Mouse (Mus musculus) left cerebral cortex, postnatal 10 days (tissue): Measurements from ENCODE around the gene Gm28305. TPM values are rescaled to one million over a fixed set of nuclear protein-coding genes. Genes with fewer than 3 reads are reported as not detected.

Experiments used
- DNase-seq, 2 experiments: peaks; one replicate each; pipeline ENCODE4 v3.0.0; 2021 to 2022; ENCODE audit warnings: low spot score in 2 of 2, mixed read lengths in 1 of 2; ENCODE audit errors: extremely low spot score in 1 of 2
- intact Hi-C: fragments of 180-260 bp; cut with DNase I; formaldehyde crosslinking; loops from one replicate; pipeline ENCODE4 v1.15.1; 2025
- total RNA-seq, 2 experiments: library from RNA; stranded (reverse); gene quantifications; 2 replicates each; pipeline ENCODE4 v1.2.3; 2021

The Gm28305 gene
- total RNA-seq, 2 experiments from 2014 or later: not detected

DNA sequence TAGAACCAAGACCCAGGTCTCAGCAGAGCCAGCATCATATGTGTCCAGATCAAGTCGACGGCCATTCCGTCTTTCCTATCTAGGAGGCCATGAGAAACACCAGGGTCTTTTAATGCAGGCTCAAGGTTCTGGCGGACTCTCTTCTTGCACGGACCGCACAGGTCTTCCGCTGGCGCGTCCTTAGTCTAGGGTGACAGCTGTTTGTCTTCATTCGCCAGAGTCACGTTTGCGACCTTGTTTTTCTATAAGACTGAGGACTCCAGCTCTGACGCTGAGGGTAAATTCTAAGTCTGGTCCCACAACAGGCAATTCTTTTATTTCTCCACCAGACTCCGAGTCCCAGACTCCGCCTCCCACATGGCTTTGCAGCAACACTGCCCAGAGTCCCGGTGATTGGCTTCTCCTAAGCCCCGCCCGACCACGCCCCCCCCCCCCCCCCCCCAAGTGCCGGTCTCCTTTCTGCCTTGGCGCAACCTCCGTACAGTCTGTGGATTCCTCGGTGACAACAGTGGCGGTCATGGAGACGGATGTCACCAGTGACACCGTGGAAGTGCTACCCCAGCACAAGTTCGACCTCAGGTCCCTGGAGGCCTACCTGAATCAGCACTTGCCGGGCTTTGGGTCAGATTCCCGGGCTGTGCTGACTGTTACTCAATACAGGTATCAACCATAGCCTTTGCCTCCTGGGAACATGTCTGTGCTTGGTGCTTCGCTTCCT is 22.9 kb downstream of the Gm28305 start, which contains the start of gene Acad11:
TSS of gene Acad11 (plus strand) at position 134 of the 718 bp plus-strand sequence.
- intact Hi-C loops: no loop called here
- peak; percentile 82 to 87 for DNase-seq

DNA sequence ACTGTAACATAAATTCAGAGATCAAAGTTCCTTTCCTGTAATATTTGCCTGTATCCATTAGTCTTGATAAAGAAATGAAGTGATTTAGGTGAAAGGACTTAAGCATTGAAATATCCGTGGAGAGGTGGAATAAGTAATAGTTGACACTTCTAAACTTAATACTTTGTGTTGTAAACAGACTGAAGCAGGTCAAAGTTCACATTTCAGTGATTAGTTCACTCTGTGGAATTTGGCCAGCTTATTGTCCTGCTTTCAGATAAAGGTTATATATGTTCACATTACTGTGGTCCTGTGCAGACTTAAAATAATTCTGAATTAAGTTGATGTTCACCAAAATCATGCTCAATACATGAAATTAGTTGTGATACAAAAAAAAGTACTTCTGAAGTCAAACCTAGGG is 24.1 kb downstream of the Gm28305 start:
- no peak for DNase-seq
- intact Hi-C loops: no loop called here

DNA sequence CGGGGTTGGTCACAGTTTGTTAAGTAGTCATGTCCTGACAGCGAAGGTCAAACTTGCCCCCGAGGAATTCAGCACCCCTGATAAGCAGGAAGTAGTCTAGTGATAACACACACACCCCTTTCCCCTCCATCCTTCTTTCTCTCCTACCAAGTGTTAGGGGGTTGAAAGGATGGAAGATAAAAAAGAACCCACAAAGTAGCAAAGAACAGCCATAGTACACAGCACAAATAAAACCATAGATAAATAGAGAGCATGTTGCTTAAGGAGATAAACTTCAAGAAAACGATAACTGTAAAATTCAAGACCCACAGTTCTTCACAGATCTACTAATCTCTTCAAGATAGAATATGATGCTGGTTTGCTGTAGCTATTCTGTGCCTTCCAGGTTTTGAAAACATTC is 29.8 kb downstream of the Gm28305 start:
- intact Hi-C loops: no loop called here

DNA sequence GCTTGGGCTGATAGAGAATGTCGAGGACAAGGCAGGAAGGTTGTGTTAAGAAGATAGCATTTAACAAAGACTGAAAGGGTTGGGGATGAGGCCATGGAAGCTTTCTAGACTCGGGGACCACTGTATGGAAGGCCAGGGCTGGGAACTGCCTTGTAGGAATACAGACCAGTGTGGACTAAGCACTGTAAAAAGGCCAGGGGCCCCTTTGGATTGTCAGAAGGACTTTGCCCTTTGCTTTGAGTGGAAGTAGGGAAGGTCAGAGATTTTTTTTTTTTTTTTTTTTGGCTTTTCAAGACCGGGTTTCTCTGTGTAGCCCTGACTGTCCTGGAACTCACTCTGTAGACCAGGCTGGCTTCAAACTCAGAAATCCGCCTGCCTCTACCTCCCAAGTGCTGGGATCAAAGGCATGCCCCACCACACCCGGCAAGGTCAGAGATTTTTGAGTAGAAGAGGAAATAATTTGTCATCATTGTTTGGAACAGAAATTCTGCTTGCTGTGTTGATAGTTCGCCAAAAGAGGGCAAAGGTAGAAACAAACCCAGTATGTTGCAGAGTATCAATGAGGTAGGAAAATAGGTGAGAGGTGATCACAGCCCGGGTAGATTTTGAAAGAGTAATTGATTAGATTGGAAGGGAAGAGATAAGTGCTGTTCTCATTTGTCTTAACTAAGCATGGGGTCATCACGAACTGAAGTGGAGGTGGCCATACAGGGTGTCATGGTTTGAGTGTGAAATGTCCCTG is 30.6 kb downstream of the Gm28305 start:
- intact Hi-C loops: no loop called here
- no peak for DNase-seq

More for the DNA sequence above, 29.8 kb downstream of the Gm28305 start:
- DNase-seq: no peak

DNA sequence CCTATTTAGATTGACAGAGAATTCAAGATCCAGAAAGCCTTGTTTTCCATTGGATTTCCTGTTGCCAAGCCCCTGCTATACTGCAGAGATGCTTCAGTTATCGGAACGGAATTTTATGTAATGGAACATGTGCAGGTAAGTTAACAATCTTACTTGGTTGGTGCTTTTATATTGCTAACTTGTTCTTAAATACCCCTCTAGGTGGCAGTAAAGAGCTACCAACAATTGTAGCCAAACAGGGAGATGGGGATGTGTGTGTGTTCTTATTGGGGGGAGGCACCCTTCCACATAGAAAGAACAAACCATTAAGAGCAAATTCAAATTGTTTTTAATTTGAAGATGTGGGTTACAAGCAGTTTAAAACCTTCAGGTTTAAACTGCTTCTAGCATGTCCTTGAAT is 35.3 kb downstream of the Gm28305 start:
- intact Hi-C loops: no loop called here
- no peak for DNase-seq

DNA sequence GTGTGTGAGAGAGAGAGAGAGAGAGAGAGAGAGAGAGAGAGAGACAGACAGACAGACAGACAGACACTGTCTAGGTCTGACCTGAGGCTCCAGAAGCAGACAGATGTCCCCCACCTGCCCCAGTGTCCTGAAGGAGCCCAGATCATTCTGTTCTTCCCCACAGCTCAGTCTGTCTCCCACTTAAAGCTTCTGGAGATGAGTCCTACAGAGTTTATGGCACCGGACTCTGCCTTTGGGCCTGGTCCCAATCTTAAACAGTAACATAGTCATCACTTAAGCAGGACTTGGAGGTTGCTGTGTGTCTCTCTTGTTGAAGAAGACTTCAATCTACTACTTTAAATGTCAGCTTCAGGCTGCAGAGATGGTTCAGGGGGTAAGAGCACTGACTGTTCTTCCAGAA is 38.3 kb downstream of the Gm28305 start:
- intact Hi-C loops: no loop called here

DNA sequence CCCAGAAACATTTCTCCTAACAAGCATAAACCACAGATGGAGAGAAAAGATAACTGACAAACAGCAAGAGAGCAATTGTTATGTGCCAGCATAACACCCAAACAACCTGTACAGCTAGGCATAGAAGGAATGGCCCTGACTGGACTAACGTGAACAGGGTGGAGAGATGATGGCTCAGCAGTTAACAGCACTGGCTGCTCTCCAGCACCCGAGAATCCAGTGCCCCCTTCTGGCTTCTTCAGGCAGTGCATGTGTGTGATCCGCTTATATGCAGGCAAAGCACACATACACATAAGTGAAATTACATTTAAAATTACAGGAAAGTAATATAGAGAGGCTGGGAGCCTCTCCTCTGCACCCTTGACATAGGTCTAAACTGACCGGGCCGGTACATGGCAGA is 38.9 kb downstream of the Gm28305 start:
- intact Hi-C loops: no loop called here
- peak in 1 of 2 experiments; percentile 42 for DNase-seq

More for the DNA sequence above, 38.3 kb downstream of the Gm28305 start:
- DNase-seq: no peak

DNA sequence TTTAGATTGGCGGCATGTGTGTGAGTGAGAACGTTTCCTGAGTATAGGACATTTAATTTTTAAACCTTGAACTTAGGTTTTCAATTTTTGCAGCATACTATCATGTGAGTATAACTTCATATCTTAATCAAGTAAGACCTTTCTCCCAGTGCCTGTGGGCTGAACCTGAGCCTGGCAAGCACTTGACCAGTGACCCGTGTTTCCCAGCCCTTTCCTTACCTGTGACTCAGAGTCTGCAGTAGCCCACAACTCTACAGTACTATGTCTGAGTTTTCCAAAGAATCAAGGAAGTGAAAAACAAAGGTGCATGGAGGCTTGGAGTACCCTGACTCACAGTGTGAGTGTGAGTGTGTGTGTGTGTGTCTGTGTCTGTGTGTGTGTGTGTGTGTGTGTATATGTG is 39.6 kb downstream of the Gm28305 start:
- intact Hi-C loops: no loop called here

DNA sequence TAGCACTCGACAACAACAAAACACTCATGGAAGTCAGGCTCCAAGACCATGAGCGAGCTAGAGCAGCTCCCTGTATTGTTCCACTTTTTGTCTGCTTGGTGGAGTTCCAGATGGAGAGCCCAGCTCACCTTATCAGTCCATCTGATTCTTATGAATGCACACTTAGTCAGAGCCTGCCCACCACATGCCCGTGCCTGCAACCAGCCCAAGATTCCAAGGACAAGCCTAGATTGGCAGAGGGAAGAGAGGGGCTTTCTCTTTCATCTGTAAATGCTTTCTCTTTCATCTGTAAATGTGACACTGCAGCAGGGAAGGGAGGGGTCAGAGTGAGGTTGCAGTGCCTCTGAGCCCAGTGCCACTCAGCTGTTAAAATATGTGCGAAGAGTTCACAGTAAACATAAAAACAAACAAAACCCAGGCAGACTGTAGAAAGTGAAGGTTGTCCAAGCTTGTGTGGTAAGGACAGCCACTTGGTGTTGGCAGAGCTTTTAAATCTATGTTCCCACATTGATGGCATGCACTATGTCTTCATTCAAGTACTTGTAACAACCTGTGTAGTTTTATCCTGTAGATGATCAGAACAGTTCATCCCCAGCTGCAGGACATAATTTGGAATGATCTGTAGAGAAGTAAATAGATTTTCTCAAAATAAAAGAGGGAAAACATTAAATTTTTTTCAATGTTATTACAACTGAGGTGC is 45.4 kb downstream of the Gm28305 start:
- intact Hi-C loops: no loop called here

More for the DNA sequence above, 39.6 kb downstream of the Gm28305 start:
- DNase-seq: no peak

DNA sequence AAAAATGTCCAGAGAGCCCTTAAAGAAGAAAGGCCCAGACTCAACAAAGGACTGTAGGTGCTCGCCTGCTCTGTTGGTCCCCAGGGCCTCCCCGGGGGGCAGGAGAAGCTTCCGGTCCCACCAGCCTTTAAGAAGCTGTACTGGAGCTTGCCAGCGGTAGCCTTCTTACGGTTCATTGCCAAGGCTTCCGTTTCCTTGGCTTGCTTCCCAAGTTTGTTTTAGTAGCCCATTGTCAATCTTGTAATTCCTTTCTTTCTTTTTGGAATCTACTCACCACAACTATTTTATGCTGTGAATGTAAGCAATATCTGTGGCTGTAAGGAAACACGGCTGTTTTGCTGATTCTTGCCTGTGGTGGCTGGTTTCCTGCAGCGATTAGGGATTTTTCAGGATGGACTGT is 48.1 kb downstream of the Gm28305 start:
- DNase-seq: peak in 1 of 2 experiments; percentile 77
- intact Hi-C loops: no loop called here

More for the DNA sequence above, 45.4 kb downstream of the Gm28305 start:
- DNase-seq: no peak

DNA sequence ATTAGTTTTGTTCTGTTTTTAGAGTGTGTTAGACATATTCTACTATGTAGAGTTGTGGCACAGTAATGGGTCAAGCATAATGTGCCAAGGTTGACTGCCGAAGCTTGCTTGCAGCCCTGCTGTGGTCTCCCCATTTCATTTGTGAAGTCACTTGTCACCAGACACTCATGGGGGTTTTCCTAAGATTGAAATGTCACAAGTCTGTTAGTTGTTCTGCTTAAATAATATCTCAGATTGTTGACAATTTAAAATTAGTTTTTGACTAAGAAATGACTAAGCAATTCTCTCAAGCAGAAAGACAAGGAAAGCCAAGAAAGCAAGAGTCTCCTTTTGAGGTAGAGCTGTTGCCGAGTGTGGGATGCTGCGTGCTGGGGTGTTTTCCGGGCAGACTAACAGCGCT is 52.5 kb downstream of the Gm28305 start:
- intact Hi-C loops: no loop called here
- DNase-seq: no peak

DNA sequence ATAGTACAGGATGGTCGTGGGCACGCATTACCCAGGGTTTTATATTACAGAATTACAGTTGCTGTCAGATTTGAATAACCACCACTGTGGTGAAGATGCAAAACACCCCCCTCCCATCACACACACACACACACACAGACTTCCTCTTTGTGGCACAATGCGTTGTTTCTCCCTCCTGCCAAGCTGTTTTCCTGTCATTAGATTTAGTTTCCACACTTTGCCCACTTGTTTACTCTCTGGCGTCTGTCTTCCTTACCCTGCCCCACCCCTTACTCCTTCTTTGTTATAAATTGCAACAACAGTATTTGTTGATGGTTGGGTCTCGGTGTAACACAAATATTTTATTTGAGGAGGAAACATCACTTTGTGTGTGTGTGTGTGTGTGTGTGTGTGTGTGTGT is 57.8 kb downstream of the Gm28305 start:
- DNase-seq: no peak
- intact Hi-C loops: no loop called here

DNA sequence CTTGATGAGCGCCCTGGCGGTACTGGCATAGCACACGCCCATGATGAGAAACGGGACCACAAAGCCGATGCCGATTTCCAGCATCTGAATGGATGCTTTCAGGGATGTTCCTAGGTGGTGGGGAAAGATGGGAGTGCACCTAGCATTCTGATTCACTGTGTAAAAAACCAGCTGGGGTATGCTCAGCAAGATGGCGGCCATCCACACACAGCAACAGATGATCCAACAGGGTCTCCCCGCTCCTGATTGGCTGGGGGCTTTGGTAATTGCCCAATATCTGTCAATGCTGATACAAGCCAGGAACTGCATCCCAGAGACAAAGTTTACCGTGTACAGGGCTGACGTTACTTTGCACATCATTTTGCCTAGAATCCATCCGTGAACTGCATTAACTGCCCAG is 58.6 kb downstream of the Gm28305 start:
- intact Hi-C loops: no loop called here
- no peak for DNase-seq

DNA sequence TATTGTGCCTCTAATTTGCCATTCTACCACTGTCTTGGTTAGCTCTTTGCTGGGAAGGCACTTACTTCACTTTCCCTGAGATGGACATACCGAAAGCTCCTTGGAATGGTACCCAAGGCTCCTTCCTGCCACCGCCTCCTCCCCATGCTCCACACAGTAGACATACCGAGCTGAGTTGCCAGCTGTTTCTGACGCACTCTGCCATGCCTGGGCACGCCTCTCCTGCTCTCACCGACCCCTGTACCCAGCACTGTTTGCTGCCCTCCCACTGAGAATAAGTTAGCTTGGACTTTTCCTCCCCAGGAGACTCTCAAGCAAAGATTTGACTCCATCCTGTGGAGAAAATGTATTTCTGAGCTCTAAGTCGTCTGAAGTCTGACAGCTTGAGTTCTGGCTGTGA is 60.4 kb downstream of the Gm28305 start:
- intact Hi-C loops: no loop called here
- DNase-seq: no peak

DNA sequence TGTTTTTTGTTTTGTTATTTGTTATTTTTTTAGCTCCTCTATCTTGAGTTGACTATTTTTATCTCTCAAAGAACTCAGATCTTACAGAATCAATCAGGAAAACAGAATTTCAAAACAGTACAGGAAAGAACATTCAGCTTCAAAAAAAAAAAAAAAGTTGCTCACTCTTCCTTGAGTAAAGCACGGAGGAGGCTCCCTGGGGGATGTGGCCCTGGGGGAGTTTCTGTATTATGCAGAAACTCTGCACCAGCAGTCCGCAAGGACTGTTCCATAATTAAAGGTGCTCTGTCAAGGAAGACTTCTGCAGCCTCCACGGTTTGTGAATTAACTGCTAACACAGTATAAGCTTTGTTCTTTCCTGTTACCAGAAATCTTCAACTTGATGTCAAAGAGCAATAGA is 61.0 kb downstream of the Gm28305 start:
- intact Hi-C loops: no loop called here
- no peak for DNase-seq

DNA sequence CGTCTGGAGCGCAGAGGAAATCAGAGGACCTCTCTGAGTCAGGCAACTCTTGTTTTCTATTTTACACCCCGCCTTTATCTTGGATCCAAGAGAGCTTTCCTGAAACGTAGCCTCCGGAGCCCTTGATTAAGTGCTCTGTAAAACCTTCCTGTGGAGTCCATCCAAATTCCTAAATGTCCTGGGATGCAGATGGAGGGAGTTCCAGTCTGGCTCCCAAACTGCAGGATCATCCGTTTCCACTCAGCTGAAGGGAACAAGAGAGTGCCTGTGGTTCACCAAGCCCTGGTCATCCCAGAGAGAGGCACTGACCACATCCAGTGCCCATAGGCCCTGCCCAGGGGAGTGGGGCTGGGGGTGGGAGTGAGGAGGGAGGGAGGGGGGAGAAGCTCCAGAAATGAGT is 61.8 kb downstream of the Gm28305 start:
- intact Hi-C loops: no loop called here
- no peak for DNase-seq

DNA sequence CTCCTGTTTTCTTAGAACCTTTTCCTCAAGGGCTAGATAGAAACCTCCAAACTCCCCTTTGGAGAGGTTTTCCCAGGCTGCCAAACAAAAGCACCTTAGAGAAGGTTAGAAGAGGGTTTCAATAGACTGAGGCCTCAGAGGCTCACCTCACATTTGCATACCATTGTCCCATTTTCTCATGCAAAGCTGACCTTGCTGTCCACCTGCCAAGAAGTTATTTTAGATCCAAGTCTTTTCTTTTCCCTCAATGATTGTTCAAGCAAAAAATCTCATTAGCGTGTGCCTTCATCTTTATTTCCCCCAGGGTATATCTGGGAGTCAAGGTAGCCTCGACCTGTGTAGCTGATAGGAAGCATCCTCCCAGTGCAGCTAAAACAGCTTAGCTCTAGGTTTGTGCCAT is 62.4 kb downstream of the Gm28305 start:
- intact Hi-C loops: no loop called here
- no peak for DNase-seq

DNA sequence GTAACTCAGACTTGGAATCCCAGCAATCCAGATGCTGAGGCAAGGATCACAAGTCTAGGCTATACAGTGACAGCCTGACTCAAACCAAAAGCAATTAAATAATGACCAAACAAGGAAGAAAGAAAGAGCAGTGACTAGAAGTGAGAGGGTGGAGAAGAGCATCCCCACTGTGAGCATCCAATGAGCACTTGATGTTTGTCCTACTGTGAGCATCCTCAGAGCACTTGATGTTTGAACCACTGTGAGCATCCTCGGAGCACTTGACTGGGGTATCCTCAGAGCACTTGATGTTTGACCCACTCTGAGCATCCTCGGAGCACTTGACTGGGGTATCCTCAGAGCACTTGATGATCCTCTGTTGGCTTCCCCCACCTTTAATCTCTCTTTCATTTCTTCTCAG is 64.5 kb downstream of the Gm28305 start:
- DNase-seq: no peak
- intact Hi-C loops: no loop called here

DNA sequence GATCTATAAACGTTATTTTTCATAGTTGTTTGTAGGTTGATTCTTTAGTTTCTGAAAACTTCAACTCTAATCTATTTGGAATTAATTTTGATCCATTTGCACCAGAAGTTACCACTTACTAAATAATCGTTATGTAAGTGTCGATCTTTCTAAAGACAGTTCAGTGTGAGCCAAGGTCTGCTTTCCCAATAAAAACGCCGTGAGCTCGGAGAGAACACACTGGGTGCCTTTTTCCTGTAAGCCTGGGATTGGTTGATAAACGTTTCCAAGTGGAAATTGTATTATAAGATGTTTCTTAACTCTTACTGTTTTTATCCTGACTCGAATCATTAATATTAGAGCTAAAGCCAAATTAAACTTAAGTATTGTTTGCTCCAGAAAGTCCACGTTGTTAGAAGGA is 66.5 kb downstream of the Gm28305 start:
- intact Hi-C loops: no loop called here
- no peak for DNase-seq

DNA sequence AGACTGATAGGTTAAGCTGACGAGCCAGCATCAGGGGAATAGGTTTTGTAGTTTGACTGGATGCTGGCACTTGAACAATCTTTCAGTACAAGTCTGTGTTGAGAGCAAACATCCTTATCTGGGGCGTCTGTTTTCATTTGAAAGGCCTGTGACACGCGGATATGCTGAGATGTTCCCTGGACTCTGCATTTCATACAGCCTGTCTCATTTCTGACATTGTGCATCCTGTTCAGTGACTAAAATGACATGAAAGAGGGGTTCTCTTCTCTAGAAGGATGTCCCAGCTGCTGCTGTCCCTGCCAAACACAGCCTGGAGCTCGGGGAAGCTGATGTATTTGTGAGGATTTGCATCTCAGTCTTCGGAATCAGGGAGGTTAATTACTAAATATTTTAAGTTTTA is 67.0 kb downstream of the Gm28305 start:
- no peak for DNase-seq
- intact Hi-C loops: no loop called here
